9 mouse cellular contexts compared by ENCODE assay signal in the genomic region with DNA sequence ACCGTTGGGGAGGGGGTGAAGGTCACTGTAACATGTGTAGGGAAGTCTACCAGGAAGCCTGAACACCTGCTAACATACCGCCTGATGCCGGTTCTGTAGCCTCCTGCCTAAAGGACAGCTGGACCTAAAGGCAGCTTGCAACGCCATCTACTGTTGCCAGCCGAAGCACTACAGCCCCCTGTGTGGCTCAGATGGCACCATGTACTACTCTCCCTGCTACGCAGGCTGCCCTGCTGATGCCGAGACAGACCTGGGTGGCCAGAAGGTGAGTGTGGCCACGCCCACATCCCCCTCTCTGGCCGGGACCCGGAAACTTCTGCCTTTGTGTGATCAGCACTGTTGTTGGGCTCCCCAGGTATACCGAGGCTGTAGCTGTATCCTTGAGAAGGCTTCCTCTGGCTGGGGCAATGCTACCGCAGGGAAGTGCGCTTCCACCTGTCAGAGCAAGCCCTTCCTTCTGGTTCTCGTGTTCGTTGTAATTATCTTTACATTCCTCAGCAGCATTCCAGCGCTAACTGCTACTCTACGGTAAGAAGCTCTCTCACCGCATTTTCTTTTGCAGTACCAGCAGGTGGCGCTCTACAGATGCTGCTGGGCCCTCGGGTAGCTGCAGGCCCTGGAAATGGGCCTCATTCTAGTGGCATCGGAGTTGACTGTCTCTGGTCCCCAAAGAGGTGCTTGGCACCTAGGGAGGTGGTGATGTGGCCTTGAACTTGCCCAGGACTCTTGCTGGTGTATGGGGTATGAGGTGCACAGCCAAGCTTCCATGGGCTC. TPM values are rescaled to one million over a fixed set of nuclear protein-coding genes. Genes with fewer than 3 reads are reported as not detected.
A peak's percentile ranks its signal among the peaks of the same experiment; 100 is the strongest.
DNase-seq lines count a peak whose midpoint lies in the region; ATAC-seq and TF ChIP-seq lines count a peak whose summit lies in the region.
"Had no signal": no experiment of that assay in that cellular context is flagged by ENCODE, and none has a peak within 500 bp of the region (broad histone marks: within the 10 kb centered on the region; RNA-seq: fewer than 3 reads in every experiment).

No protein-coding gene starts in this region.

- H3K27me3 ChIP-seq in CH12.LX (replicated peaks): no peaks in the 10 kb centered on the region
- peaks cover 12% of the 10 kb centered on the region for H3K27me3 ChIP-seq in heart, embryonic 12.5 days (replicated peaks)
- peaks cover 16% of the 10 kb centered on the region for H3K27me3 ChIP-seq in limb, embryonic 10.5 days (ENCODE audit: low read depth, poor library complexity, severe bottlenecking)
- H3K27me3 ChIP-seq in midbrain, embryonic 15.5 days (replicated peaks): peaks cover 5% of the 10 kb centered on the region; the same call in 1 of the 2 replicates

- no peaks in the 10 kb centered on the region for H3K9me3 ChIP-seq in CH12.LX (replicated peaks; ENCODE audit: low read length)
- H3K9me3 ChIP-seq in heart, embryonic 12.5 days (replicated peaks): no peaks in the 10 kb centered on the region
- H3K9me3 ChIP-seq in limb, embryonic 10.5 days (replicated peaks): no peaks in the 10 kb centered on the region
- H3K9me3 ChIP-seq in midbrain, embryonic 15.5 days: no peaks in the 10 kb centered on the region

- no peak for ATAC-seq in heart, embryonic 12.5 days (ENCODE audit: insufficient number of reproducible peaks, low FRiP score)
- peak; percentile 49 for ATAC-seq in midbrain, embryonic 15.5 days (replicated peaks)
- ATAC-seq in inflammation-experienced regulatory T-cells, adult 6 months: no peak

- WGBS in heart, embryonic 12.5 days: 7% methylated on average over 21 of the region's 21 CpGs
- WGBS in limb, embryonic 10.5 days: 6% methylated on average over 21 of the region's 21 CpGs
- 5% methylated on average over 21 of the region's 21 CpGs for WGBS in midbrain, embryonic 15.5 days

- peaks cover 30 to 51% of the 10 kb centered on the region in 2 experiments for H3K4me1 ChIP-seq in CH12.LX (ENCODE audit: control insufficient read depth in 1 of 2, insufficient read depth in 2 of 2)
- H3K4me1 ChIP-seq in heart, embryonic 12.5 days (replicated peaks): peaks cover 17% of the 10 kb centered on the region
- H3K4me1 ChIP-seq in limb, embryonic 10.5 days: peaks cover 24% of the 10 kb centered on the region
- 0 out of 2 replicates have a peak, but pooled peaks cover 3% of the 10 kb centered on the region for H3K4me1 ChIP-seq in midbrain, embryonic 15.5 days

- H3K79me2 ChIP-seq in CH12.LX (replicated peaks; ENCODE audit: control insufficient read depth, extremely low read depth, insufficient read depth, poor library complexity, severe bottlenecking): no peaks in the 10 kb centered on the region

- TF ChIP-seq EP300 in CH12.LX (IDR thresholded peaks at IDR 0.05; ENCODE audit: low read length): no peak

- in situ Hi-C loops in CH12.LX (cut with MboI; ENCODE audit: low pct_ligation_motif_present, low pct_unique_long_range_greater_than_20kb, low sequenced_read_pairs): loop anchor here (5.0 to 25.0 kb wide), 2 partner anchors 105 to 290 kb away; no protein-coding TSS in a partner anchor

- no peak for TF ChIP-seq POLR2A in CH12.LX (IDR thresholded peaks at IDR 0.05; ENCODE audit: low read depth, low read length)

- H3K9ac ChIP-seq in CH12.LX (ENCODE audit: insufficient read depth, low read depth): no peak overlapping the region
- H3K9ac ChIP-seq in heart, embryonic 12.5 days: no peak overlapping the region
- H3K9ac ChIP-seq in midbrain, embryonic 15.5 days: no peak overlapping the region

- no peak overlapping the region for H3K4me3 ChIP-seq in CH12.LX (replicated peaks in 1 of 3; ENCODE audit: low read depth in 2 of 3, low read length in 2 of 3, poor library complexity in 1 of 3)
- no peak overlapping the region for H3K4me3 ChIP-seq in heart, embryonic 12.5 days
- peak overlapping the region; percentile 18; the same call in 1 of the 2 replicates for H3K4me3 ChIP-seq in limb, embryonic 10.5 days
- no peak overlapping the region for H3K4me3 ChIP-seq in midbrain, embryonic 15.5 days
- H3K4me3 ChIP-seq: myocyte had no signal

- dilution Hi-C loops in CH12.LX (cut with MboI; ENCODE audit: extremely low pct_ligation_motif_present, extremely low pct_unique_long_range_greater_than_20kb, low sequenced_read_pairs): no loop called here

- no peak overlapping the region for H3K27ac ChIP-seq in CH12.LX (ENCODE audit: insufficient read depth, low read depth)
- H3K27ac ChIP-seq in heart, embryonic 12.5 days (ENCODE audit: poor library complexity, severe bottlenecking): no peak overlapping the region
- H3K27ac ChIP-seq in limb, embryonic 10.5 days: no peak overlapping the region
- H3K27ac ChIP-seq in midbrain, embryonic 15.5 days: no peak overlapping the region

- peak; percentile 59 to 79 for TF ChIP-seq CTCF in CH12.LX (conservative IDR thresholded peaks at IDR 0.05 in 1 of 2, IDR thresholded peaks at IDR 0.05 in 1 of 2; ENCODE audit: low read depth in 2 of 2, low read length in 2 of 2)

- no peak overlapping the region for H3K4me2 ChIP-seq in CH12.LX (ENCODE audit: insufficient read depth, low read depth, poor library complexity, severe bottlenecking)
- peak overlapping the region; percentile 30 for H3K4me2 ChIP-seq in heart, embryonic 12.5 days
- no peak overlapping the region for H3K4me2 ChIP-seq in midbrain, embryonic 15.5 days

- H3K36me3 ChIP-seq in CH12.LX (replicated peaks in 1 of 2; ENCODE audit: control insufficient read depth in 1 of 2, insufficient read depth in 1 of 2, low read length in 1 of 2): peaks cover 4 to 48% of the 10 kb centered on the region in 2 experiments
- no peaks in the 10 kb centered on the region for H3K36me3 ChIP-seq in heart, embryonic 12.5 days
- no peaks in the 10 kb centered on the region for H3K36me3 ChIP-seq in limb, embryonic 10.5 days
- no peaks in the 10 kb centered on the region for H3K36me3 ChIP-seq in midbrain, embryonic 15.5 days (replicated peaks)

- peak; percentile 37 for TF ChIP-seq RAD21 in CH12.LX (IDR thresholded peaks at IDR 0.05; ENCODE audit: low read depth, low read length)

- DNase-seq in heart, adult 11 months: peak; percentile 89
- DNase-seq in heart, adult 9 months (ENCODE audit: low spot score in 2 of 2): no peak
- DNase-seq in CH12.LX (ENCODE audit: extremely low read depth): peak; percentile 52
- peak; percentile 59 for DNase-seq in brain, adult 2 months (ENCODE audit: low read depth, low spot score)
- DNase-seq in limb, embryonic 10.5 days (ENCODE audit: low spot score): peak; percentile 75

TF ChIP-seq in CH12.LX, 34 proteins besides CTCF, POLR2A, EP300 and RAD21:
- TF ChIP-seq SMC3 (IDR thresholded peaks at IDR 0.05; ENCODE audit: low read depth, low read length) (peak; percentile 69), NELFE (IDR thresholded peaks at IDR 0.05; ENCODE audit: low read depth, low read length) (peak; percentile 33; the same call in 1 of the 2 replicates), MEF2A (IDR thresholded peaks at IDR 0.05; ENCODE audit: borderline replicate concordance, low read depth, low read length) (no peak), ETS1 (conservative IDR thresholded peaks at IDR 0.05; ENCODE audit: low read depth, low read length) (no peak), MAX (IDR thresholded peaks at IDR 0.05; ENCODE audit: low read length) (no peak)

RNA-seq across cellular contexts. Expression of a gene that starts 16.4 kb away (rescaled TPM):
- total RNA-seq in CH12.LX (2012; rRNA removed) (3.9 and 4.8 TPM in 2 replicates), CH12.LX (2014; rRNA removed) (1.4 and 1.9 TPM in 2 replicates)
- 4.3 and 5.4 TPM in 2 replicates for polyA plus RNA-seq in CH12.LX (2012; ENCODE audit: insufficient read length, low read depth)
- 0.51 and 0.67 TPM in 2 replicates for polyA plus RNA-seq in heart, embryonic 12.5 days (2016; fragmentation: Nextera tagmentation; extraction: Ambion mirVana)
- 0.41 and 1.8 TPM in 2 replicates for polyA plus RNA-seq in limb, embryonic 10.5 days (2016; fragmentation: Nextera tagmentation; extraction: Ambion mirVana)
- polyA plus RNA-seq in midbrain, embryonic 15.5 days (2015; fragmentation: Nextera tagmentation; extraction: Ambion mirVana): 1.5 and 1.7 TPM in 2 replicates
- 1 to 10 TPM in 2 of 3 experiments, under 1 TPM in 1; 0.83 to 4.8 (median 2.2) TPM for polyA plus RNA-seq in inflammation-experienced regulatory T-cells, adult 6 months (2017; shearing (Covaris generic))

RNA-seq across cellular contexts. Expression of a gene that starts 27.3 kb away (rescaled TPM):
- not detected in 2 replicates for total RNA-seq in CH12.LX (2012; rRNA removed)
- not detected in 2 replicates for total RNA-seq in CH12.LX (2014; rRNA removed)
- not detected in 2 replicates for polyA plus RNA-seq in CH12.LX (2012; ENCODE audit: insufficient read length, low read depth)
- polyA plus RNA-seq in heart, embryonic 12.5 days (2016; fragmentation: Nextera tagmentation; extraction: Ambion mirVana): 0.80 and 0.94 TPM in 2 replicates
- polyA plus RNA-seq in limb, embryonic 10.5 days (2016; fragmentation: Nextera tagmentation; extraction: Ambion mirVana): 0.11 and 0.28 TPM in 2 replicates
- 2.2 and 3.2 TPM in 2 replicates for polyA plus RNA-seq in midbrain, embryonic 15.5 days (2015; fragmentation: Nextera tagmentation; extraction: Ambion mirVana)
- polyA plus RNA-seq in inflammation-experienced regulatory T-cells, adult 6 months (2017; shearing (Covaris generic)): not detected
- polyA plus RNA-seq: myocyte had no signal

Comparison
In these comparisons a context has a peak if more than half of its experiments do, and no peak if none do; other contexts are left out.
1. DNase-seq: peak in heart, adult 11 months (single experiment), CH12.LX (single experiment), brain, adult 2 months (single experiment) and limb, embryonic 10.5 days (single experiment); none in heart, adult 9 months (0 of 2).